ENCODE assay signal across 18 mouse cellular contexts in genomic region chr6:88042336-88042735, GRCm38 (mm10). TPM values are rescaled to one million over a fixed set of nuclear protein-coding genes. Genes with fewer than 3 reads are reported as not detected.
DNase-seq lines count a peak whose midpoint lies in the region; ATAC-seq and TF ChIP-seq lines count a peak whose summit lies in the region.
"Had no signal": no experiment of that assay in that cellular context is flagged by ENCODE, and none has a peak within 500 bp of the region (broad histone marks: within the 10 kb centered on the region; RNA-seq: fewer than 3 reads in every experiment).

No protein-coding gene starts in this region.

- no peak for TF ChIP-seq EP300 in heart, adult 2 months (IDR thresholded peaks at IDR 0.05; ENCODE audit: insufficient read depth, low read depth, low read length)

- H3K4me3 ChIP-seq in heart, adult 2 months = no peak overlapping the region
- no peak overlapping the region for H3K4me3 ChIP-seq in intestine, embryonic 15.5 days (replicated peaks)
- H3K4me3 ChIP-seq in intestine, embryonic 16.5 days (ENCODE audit: low read length) = no peak overlapping the region
- H3K4me3 ChIP-seq in midbrain, embryonic 13.5 days (replicated peaks) = no peak overlapping the region
- no peak overlapping the region for H3K4me3 ChIP-seq in midbrain, embryonic 16.5 days (ENCODE audit: low read depth, low read length)
- H3K4me3 ChIP-seq: embryonic facial prominence, embryonic 13.5 days; hindbrain, embryonic 15.5 days; limb, embryonic 12.5 days; lung, embryonic 15.5 days had no signal

- peak overlapping the region; percentile 84 for H3K27ac ChIP-seq in heart, adult 2 months
- H3K27ac ChIP-seq in intestine, embryonic 15.5 days = no peak overlapping the region
- H3K27ac ChIP-seq in intestine, embryonic 16.5 days (ENCODE audit: low read length) = no peak overlapping the region
- no peak overlapping the region for H3K27ac ChIP-seq in midbrain, embryonic 13.5 days
- no peak overlapping the region for H3K27ac ChIP-seq in midbrain, embryonic 16.5 days (ENCODE audit: low read length)
- H3K27ac ChIP-seq: embryonic facial prominence, embryonic 13.5 days; hindbrain, embryonic 15.5 days; limb, embryonic 12.5 days; lung, embryonic 15.5 days had no signal

- peaks cover 26% of the 10 kb centered on the region for H3K4me1 ChIP-seq in heart, adult 2 months (ENCODE audit: control insufficient read depth, insufficient read depth, low read length)
- peaks cover 19% of the 10 kb centered on the region for H3K4me1 ChIP-seq in intestine, embryonic 15.5 days (replicated peaks)
- H3K4me1 ChIP-seq in intestine, embryonic 16.5 days (ENCODE audit: control insufficient read depth, insufficient read depth, low read length) = peaks cover 15% of the 10 kb centered on the region
- peaks cover 34% of the 10 kb centered on the region for H3K4me1 ChIP-seq in midbrain, embryonic 13.5 days (replicated peaks)
- peaks cover 26% of the 10 kb centered on the region for H3K4me1 ChIP-seq in midbrain, embryonic 16.5 days (ENCODE audit: control insufficient read depth, insufficient read depth, low read length)

- no peaks in the 10 kb centered on the region for H3K9me3 ChIP-seq in intestine, embryonic 15.5 days
- H3K9me3 ChIP-seq in intestine, embryonic 16.5 days (ENCODE audit: control insufficient read depth, low read length) = no peaks in the 10 kb centered on the region
- no peaks in the 10 kb centered on the region for H3K9me3 ChIP-seq in midbrain, embryonic 13.5 days
- H3K9me3 ChIP-seq in midbrain, embryonic 16.5 days (replicated peaks; ENCODE audit: control insufficient read depth, low read length, poor library complexity, severe bottlenecking) = no peaks in the 10 kb centered on the region
- H3K9me3 ChIP-seq: embryonic facial prominence, embryonic 13.5 days; hindbrain, embryonic 15.5 days; limb, embryonic 12.5 days; lung, embryonic 15.5 days had no signal

- H3K36me3 ChIP-seq in heart, adult 2 months (ENCODE audit: control insufficient read depth, insufficient read depth, low read length) = peaks cover 35% of the 10 kb centered on the region
- H3K36me3 ChIP-seq in intestine, embryonic 15.5 days = no peaks in the 10 kb centered on the region
- H3K36me3 ChIP-seq in intestine, embryonic 16.5 days (ENCODE audit: control insufficient read depth, insufficient read depth, low read length) = no peaks in the 10 kb centered on the region
- H3K36me3 ChIP-seq in midbrain, embryonic 13.5 days = 0 out of 2 replicates have a peak, but pooled peaks cover 12% of the 10 kb centered on the region
- H3K36me3 ChIP-seq in midbrain, embryonic 16.5 days (ENCODE audit: control insufficient read depth, insufficient read depth, low read length) = no peaks in the 10 kb centered on the region
- H3K36me3 ChIP-seq: hindbrain, embryonic 15.5 days had no signal

- WGBS in heart, adult 2 months = 48% methylated on average over 3 of the region's 3 CpGs
- WGBS in intestine, embryonic 15.5 days = 89% methylated on average over 3 of the region's 3 CpGs
- WGBS in intestine, embryonic 16.5 days = 78% methylated on average over 3 of the region's 3 CpGs
- WGBS in midbrain, embryonic 13.5 days = 96% methylated on average over 3 of the region's 3 CpGs
- 91% methylated on average over 3 of the region's 3 CpGs for WGBS in midbrain, embryonic 16.5 days

- peak; percentile 37; the same call in 1 of the 2 replicates for TF ChIP-seq POLR2A in heart, adult 2 months (IDR thresholded peaks at IDR 0.05; ENCODE audit: insufficient read depth, low read depth, low read length)

- peaks cover 12% of the 10 kb centered on the region for H3K79me2 ChIP-seq in heart, adult 2 months (replicated peaks; ENCODE audit: control insufficient read depth, insufficient read depth, low read length)

- no peak for ATAC-seq in intestine, embryonic 15.5 days
- no peak for ATAC-seq in intestine, embryonic 16.5 days
- ATAC-seq in midbrain, embryonic 13.5 days = no peak
- no peak for ATAC-seq in midbrain, embryonic 16.5 days

- H3K4me2 ChIP-seq in intestine, embryonic 15.5 days (replicated peaks) = 0 out of 2 replicates have a peak overlapping the region, but pooled peaks have one; percentile 81
- H3K4me2 ChIP-seq in intestine, embryonic 16.5 days (ENCODE audit: low read depth, low read length) = no peak overlapping the region
- 0 out of 2 replicates have a peak overlapping the region, but pooled peaks have one; percentile 3 for H3K4me2 ChIP-seq in midbrain, embryonic 13.5 days (replicated peaks)
- H3K4me2 ChIP-seq in midbrain, embryonic 16.5 days (ENCODE audit: low read length) = no peak overlapping the region
- H3K4me2 ChIP-seq: lung, embryonic 15.5 days had no signal

- no peaks in the 10 kb centered on the region for H3K27me3 ChIP-seq in heart, adult 2 months (ENCODE audit: control insufficient read depth, insufficient read depth, low read length)
- no peaks in the 10 kb centered on the region for H3K27me3 ChIP-seq in intestine, embryonic 15.5 days (replicated peaks)
- no peaks in the 10 kb centered on the region; the same call in 1 of the 2 replicates for H3K27me3 ChIP-seq in intestine, embryonic 16.5 days (replicated peaks; ENCODE audit: control insufficient read depth, insufficient read depth, low read length)
- peaks cover 4% of the 10 kb centered on the region for H3K27me3 ChIP-seq in midbrain, embryonic 13.5 days
- H3K27me3 ChIP-seq in midbrain, embryonic 16.5 days (ENCODE audit: control insufficient read depth, insufficient read depth, low read depth, low read length) = peaks cover under 1% of the 10 kb centered on the region; the same call in 1 of the 2 replicates
- H3K27me3 ChIP-seq: lung, embryonic 15.5 days had no signal

- H3K9ac ChIP-seq in heart, adult 2 months (ENCODE audit: low read depth, low read length) = peak overlapping the region; percentile 12; the same call in 1 of the 2 replicates
- no peak overlapping the region for H3K9ac ChIP-seq in intestine, embryonic 15.5 days
- no peak overlapping the region for H3K9ac ChIP-seq in intestine, embryonic 16.5 days (ENCODE audit: low read depth, low read length)
- no peak overlapping the region for H3K9ac ChIP-seq in midbrain, embryonic 13.5 days (replicated peaks)
- no peak overlapping the region for H3K9ac ChIP-seq in midbrain, embryonic 16.5 days (ENCODE audit: low read depth, low read length)
- H3K9ac ChIP-seq: hindbrain, embryonic 15.5 days; lung, embryonic 15.5 days had no signal

- intact Hi-C loops in heart, adult 2 months (cut with DNase I) = no loop called here

- no peak for DNase-seq in heart, adult 2 months
- no peak for DNase-seq in heart, postnatal 4 days
- DNase-seq in skeletal muscle tissue, adult 2 months (ENCODE audit: low read depth, low spot score) = peak; percentile 57
- no peak for DNase-seq in adrenal gland, postnatal 4 days (ENCODE audit: low spot score in 2 of 2)
- DNase-seq: adrenal gland, postnatal 10 days; kidney, adult 18-20 months; kidney, postnatal 14 days; layer of hippocampus, adult 9-11 months; right cerebral cortex, postnatal 25 days; thymus, postnatal 14 days had no signal

- no peak for TF ChIP-seq CTCF in heart, adult 2 months (IDR thresholded peaks at IDR 0.05)

RNA-seq across cellular contexts. Expression of gene Rab7, which starts 2.7 kb away (rescaled TPM):
- total RNA-seq in heart, adult 2 months (2021) = 100 to 1,000 TPM; 271 to 299 TPM
- polyA plus RNA-seq in heart, adult 2 months (2012; rRNA removed) = 212 and 344 TPM in 2 replicates
- total RNA-seq in heart, postnatal 4 days (2021) = 100 to 1,000 TPM; 246 to 271 TPM
- 243 and 244 TPM in 2 replicates for polyA plus RNA-seq in intestine, embryonic 15.5 days (2015; fragmentation: Nextera tagmentation; extraction: Ambion mirVana)
- 286 and 289 TPM in 2 replicates for polyA plus RNA-seq in intestine, embryonic 16.5 days (2015; fragmentation: Nextera tagmentation; extraction: Ambion mirVana)
- 271 and 287 TPM in 2 replicates for polyA plus RNA-seq in midbrain, embryonic 13.5 days (2015; fragmentation: Nextera tagmentation; extraction: Ambion mirVana)
- 357 and 370 TPM in 2 replicates for polyA plus RNA-seq in midbrain, embryonic 16.5 days (2015; fragmentation: Nextera tagmentation; extraction: Ambion mirVana)
- 100 to 1,000 TPM; 263 to 269 TPM for total RNA-seq in adrenal gland, postnatal 4 days (2021)

RNA-seq across cellular contexts. Expression of gene Rpn1, which starts 41.9 kb away (rescaled TPM):
- total RNA-seq in heart, adult 2 months (2021) = 100 to 1,000 TPM; 107 to 114 TPM
- 67.7 and 131 TPM in 2 replicates for polyA plus RNA-seq in heart, adult 2 months (2012; rRNA removed)
- total RNA-seq in heart, postnatal 4 days (2021) = 100 to 1,000 TPM; 128 to 130 TPM
- polyA plus RNA-seq in intestine, embryonic 15.5 days (2015; fragmentation: Nextera tagmentation; extraction: Ambion mirVana) = 423 and 425 TPM in 2 replicates
- polyA plus RNA-seq in intestine, embryonic 16.5 days (2015; fragmentation: Nextera tagmentation; extraction: Ambion mirVana) = 453 and 462 TPM in 2 replicates
- polyA plus RNA-seq in midbrain, embryonic 13.5 days (2015; fragmentation: Nextera tagmentation; extraction: Ambion mirVana) = 257 TPM in 2 replicates
- 321 and 328 TPM in 2 replicates for polyA plus RNA-seq in midbrain, embryonic 16.5 days (2015; fragmentation: Nextera tagmentation; extraction: Ambion mirVana)
- total RNA-seq in adrenal gland, postnatal 4 days (2021) = 100 to 1,000 TPM; 212 to 219 TPM

Comparison
In these comparisons a context has a peak if more than half of its experiments do, and no peak if none do; other contexts are left out.
1. H3K4me2 ChIP-seq: peak in intestine, embryonic 15.5 days (single experiment) and midbrain, embryonic 13.5 days (single experiment); none in intestine, embryonic 16.5 days (single experiment) and midbrain, embryonic 16.5 days (single experiment).